Mouse (Mus musculus) ES-E14 (cell line): ENCODE data around the gene Gucy1a1. TPM values are rescaled to one million over a fixed set of nuclear protein-coding genes. Genes with fewer than 3 reads are reported as not detected.

Experiments
- DNase-seq: peaks from one replicate; pipeline ENCODE4 v3.0.0-alpha.2; 2013; ENCODE audit warnings: low read depth, low spot score
- H3K27ac ChIP-seq: 2 replicates; pipeline ENCODE4 v1.5.1; 2012; ENCODE audit warnings: low read depth, mild to moderate bottlenecking, low read length, moderate library complexity, mixed read lengths; ENCODE audit not compliant: poor library complexity, insufficient read depth, severe bottlenecking
- H3K36me3 ChIP-seq: 2 replicates; pipeline ENCODE4 v1.6.1; 2012; ENCODE audit warnings: mild to moderate bottlenecking, low read length, moderate library complexity, mixed read lengths; ENCODE audit not compliant: control insufficient read depth, poor library complexity, insufficient read depth, severe bottlenecking
- H3K4me1 ChIP-seq, 2 experiments: fragments of 150-350 bp in 1 of 2; sonication (generic) in 1 of 2; 2 replicates each; pipeline ENCODE4 v1.6.1; 2012; ENCODE audit warnings: low read length in 2 of 2, mild to moderate bottlenecking in 1 of 2, mixed read lengths in 1 of 2; ENCODE audit not compliant: control insufficient read depth in 2 of 2, insufficient read depth in 2 of 2, poor library complexity in 1 of 2
- H3K4me3 ChIP-seq, 2 experiments: fragments of 150-350 bp in 1 of 2; sonication (generic) in 1 of 2; 2 replicates each; pipeline ENCODE4 v1.5.1; 2012; ENCODE audit warnings: low read length in 2 of 2, low read depth in 1 of 2, mild to moderate bottlenecking in 1 of 2, mixed read lengths in 1 of 2; ENCODE audit not compliant: insufficient read depth in 1 of 2, poor library complexity in 1 of 2, severe bottlenecking in 1 of 2
- H3K9ac ChIP-seq: 2 replicates; pipeline ENCODE4 v1.6.1; 2012; ENCODE audit warnings: low read depth, mild to moderate bottlenecking, low read length, mixed read lengths; ENCODE audit not compliant: poor library complexity, insufficient read depth, severe bottlenecking
- H3K9me3 ChIP-seq: fragments of 150-350 bp; sonication (generic); 2 replicates; pipeline ENCODE4 v1.6.1; 2012; ENCODE audit warnings: low read depth, mild to moderate bottlenecking, low read length; ENCODE audit not compliant: control insufficient read depth, insufficient read depth
- CHD2 ChIP-seq: IDR thresholded peaks from 2 replicates; pipeline ENCODE4 v1.6.1; 2014; ENCODE audit warnings: mild to moderate bottlenecking, low read depth, low read length, inconsistent platforms
- HCFC1 ChIP-seq: IDR thresholded peaks from 2 replicates; pipeline ENCODE4 v1.6.1; 2012; ENCODE audit warnings: low read length, inconsistent platforms, borderline replicate concordance; ENCODE audit not compliant: insufficient read depth
- MAFK ChIP-seq: IDR thresholded peaks from 2 replicates; pipeline ENCODE4 v1.6.1; 2014; ENCODE audit warnings: mild to moderate bottlenecking, low read depth, low read length, inconsistent platforms; ENCODE audit not compliant: insufficient read depth
- ZC3H11A ChIP-seq: IDR thresholded peaks from 2 replicates; pipeline ENCODE4 v1.6.1; 2012; ENCODE audit warnings: low read depth, mild to moderate bottlenecking, inconsistent platforms, low read length, borderline replicate concordance
- ZNF384 ChIP-seq: IDR thresholded peaks from 2 replicates; pipeline ENCODE4 v1.6.1; 2012; ENCODE audit warnings: low read depth, low read length, inconsistent platforms
- in situ Hi-C, 2 experiments: fragments of 600-800 bp; cut with MboI; formaldehyde crosslinking; loops; one replicate each; pipeline ENCODE4 v1.15.1; 2025; ENCODE audit warnings: low sequenced_read_pairs in 2 of 2, inconsistent platforms in 1 of 2; ENCODE audit not compliant: unreplicated experiment in 2 of 2
- total RNA-seq: library from RNA; depleted of rRNA; stranded (reverse); fragments of 300-350 nt; gene quantifications from 2 replicates; pipeline ENCODE4 v1.2.3, GENCODE M21; 2012; rRNA removed

The Gucy1a1 gene
- 0.04 TPM in 1 of 2 replicates, not detected in the other for total RNA-seq

DNA sequence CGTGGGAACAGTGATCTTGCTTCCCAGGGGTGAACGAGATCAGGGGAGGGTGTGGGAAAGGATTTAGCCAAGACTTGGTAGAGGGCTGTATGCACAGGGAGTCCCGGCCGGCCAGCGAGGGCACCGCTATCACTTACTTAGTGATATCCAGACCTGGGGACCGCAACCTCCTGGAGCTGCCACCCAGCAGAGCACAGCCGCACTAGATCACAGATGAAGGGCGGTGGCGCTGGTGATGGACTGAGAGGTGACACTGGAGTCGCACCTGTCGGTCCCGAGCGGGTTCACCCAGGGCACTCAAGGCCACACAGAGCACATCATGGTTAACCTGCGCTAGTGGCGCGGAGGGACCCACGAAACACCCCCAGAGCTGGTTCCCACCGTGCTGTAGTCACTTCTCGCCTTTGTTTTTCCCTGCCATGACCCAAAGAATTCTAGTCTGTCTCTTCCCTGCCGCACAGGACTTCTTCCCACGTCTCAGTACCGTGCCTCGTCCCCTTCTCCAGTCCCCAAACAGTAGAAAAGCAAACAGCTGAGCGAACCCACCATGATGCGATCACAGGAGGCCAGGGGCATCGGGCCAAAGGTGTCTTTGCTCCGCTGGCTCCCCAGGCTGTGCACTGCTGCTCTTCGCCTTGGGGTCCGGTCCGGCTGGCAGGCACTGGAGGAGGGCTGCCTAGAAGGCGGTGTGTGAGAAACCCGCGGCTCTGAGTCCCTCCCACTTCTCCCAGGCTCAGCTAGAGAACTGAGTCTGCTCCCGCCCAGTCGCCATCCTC lies at the start of gene Gucy1a1:
Gene Gucy1a1 (minus strand): TSS at position 664 of the 776 bp plus-strand sequence.
- Histone ChIP-seq H3K9me3 (no peaks in the 10 kb centered on the region), H3K36me3 (no peaks in the 10 kb centered on the region), H3K9ac (0 out of 2 replicates have a peak within 1 kb of the TSS, but pooled peaks have one; percentile 10), H3K27ac (no peak within 1 kb of the TSS), H3K4me3 (peak within 1 kb of the TSS; percentile 45 to 54; a peak in 3 of 4 replicates), H3K4me1 (no peaks in the 10 kb centered on the region)
- peak; percentile 15 for DNase-seq
- TF ChIP-seq ZC3H11A (no peak), CHD2 (no peak), HCFC1 (no peak), MAFK (no peak), ZNF384 (no peak)
- in situ Hi-C loops: no loop called here

- TF ChIP-seq ZC3H11A (no peak), MAFK (no peak), ZNF384 (no peak), HCFC1 (no peak), CHD2 (no peak)
- Histone ChIP-seq H3K4me1 (no peaks in the 10 kb centered on the region), H3K9me3 (no peaks in the 10 kb centered on the region), H3K9ac (no peak overlapping the region), H3K36me3 (no peaks in the 10 kb centered on the region), H3K4me3 (no peak overlapping the region), H3K27ac (no peak overlapping the region)
- in situ Hi-C loops: no loop called here
- no peak for DNase-seq
Observed at GRCm38 (mm10) chr3:82191559-82192245, 46.1 kb upstream of the Gucy1a1 start.

DNA sequence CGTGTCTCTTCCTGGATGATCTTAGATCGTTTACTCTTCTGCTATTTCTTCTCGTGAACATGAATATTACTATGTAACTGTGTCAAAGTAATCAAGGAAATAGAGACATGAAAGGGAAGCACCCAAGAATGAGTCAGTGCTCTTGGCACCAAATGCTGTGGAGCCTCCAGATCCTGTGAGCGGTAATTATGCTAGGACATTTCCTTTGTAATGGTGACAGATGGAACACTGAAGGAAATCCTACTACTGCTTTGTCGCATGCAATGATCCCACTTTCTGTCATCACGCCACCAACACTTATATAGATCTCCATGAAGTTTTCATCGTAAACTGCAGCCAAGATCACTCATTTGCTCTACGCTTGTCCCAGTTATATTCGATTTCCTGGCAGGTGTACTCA lies 40.0 kb upstream of the Gucy1a1 start:
- no peak for TF ChIP-seq HCFC1
- TF ChIP-seq MAFK: no peak
- H3K9me3 ChIP-seq: no peaks in the 10 kb centered on the region
- H3K4me1 ChIP-seq: no peaks in the 10 kb centered on the region
- in situ Hi-C loops: no loop called here
- H3K36me3 ChIP-seq: no peaks in the 10 kb centered on the region
- no peak overlapping the region for H3K4me3 ChIP-seq
- no peak for DNase-seq
- no peak overlapping the region for H3K27ac ChIP-seq
- no peak overlapping the region for H3K9ac ChIP-seq

DNA sequence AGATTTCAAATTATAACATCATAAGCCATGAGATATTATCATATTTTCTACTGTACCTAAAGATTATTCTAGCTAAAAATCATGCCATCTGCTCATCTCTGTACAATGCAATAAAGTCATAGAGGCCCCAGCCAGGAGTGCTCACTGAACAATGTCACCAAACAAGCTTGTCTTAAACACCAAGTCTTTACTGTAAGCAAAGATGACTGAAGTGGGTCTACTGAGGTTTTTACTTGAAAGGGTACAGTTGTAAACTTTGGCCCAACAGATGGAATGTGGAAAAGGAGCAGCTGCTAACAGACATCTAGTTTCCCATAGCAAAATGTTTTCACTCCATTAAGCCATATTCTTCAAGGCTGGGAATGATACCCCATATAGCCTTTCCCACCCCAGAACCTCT lies 35.9 kb upstream of the Gucy1a1 start:
- no peak overlapping the region for H3K9ac ChIP-seq
- H3K27ac ChIP-seq: no peak overlapping the region
- no peak overlapping the region for H3K4me3 ChIP-seq
- no peak for TF ChIP-seq ZC3H11A
- TF ChIP-seq ZNF384: no peak
- no peak for TF ChIP-seq MAFK
- no peak for TF ChIP-seq HCFC1
- TF ChIP-seq CHD2: no peak
- H3K9me3 ChIP-seq: no peaks in the 10 kb centered on the region
- DNase-seq: no peak
- no peaks in the 10 kb centered on the region for H3K36me3 ChIP-seq
- no peaks in the 10 kb centered on the region for H3K4me1 ChIP-seq
- in situ Hi-C loops: no loop called here
